Mouse (Mus musculus) forebrain, embryonic 14.5 days (tissue): ENCODE measurements around the gene Slx1b. TPM values are rescaled to one million over a fixed set of nuclear protein-coding genes. Genes with fewer than 3 reads are reported as not detected.
A peak's percentile ranks its signal among the peaks of the same experiment; 100 is the strongest.

ENCODE experiments used
- ATAC-seq: fragments of 200-750 bp; cut with Nextera tagmentation; 2 replicates; pipeline ENCODE4 v1.8.0; 2017; ENCODE audit warnings: mild to moderate bottlenecking, moderate library complexity
- DNase-seq: peaks from one replicate; pipeline ENCODE4 v3.0.0-alpha.2; 2015; ENCODE audit warnings: low spot score
- H3K27ac ChIP-seq: fragments of 300-500 bp; sonication (generic); 2 replicates; pipeline ENCODE4 v1.5.1; 2014; ENCODE audit warnings: low read depth, mild to moderate bottlenecking, control low read depth, low read length, moderate library complexity
- H3K27me3 ChIP-seq: fragments of 300-500 bp; sonication (generic); replicated peaks from 2 replicates; pipeline ENCODE4 v1.6.1; 2014; ENCODE audit warnings: low read length, control low read depth, mixed read lengths; ENCODE audit not compliant: control insufficient read depth, insufficient read depth
- H3K36me3 ChIP-seq: fragments of 300-500 bp; sonication (generic); 2 replicates; pipeline ENCODE4 v1.6.1; 2014; ENCODE audit warnings: low read length, control low read depth; ENCODE audit not compliant: control insufficient read depth, insufficient read depth
- H3K4me1 ChIP-seq: fragments of 300-500 bp; sonication (generic); 2 replicates; pipeline ENCODE4 v1.6.1; 2014; ENCODE audit warnings: antibody characterized with exemption, low read length, control low read depth; ENCODE audit not compliant: control insufficient read depth, insufficient read depth
- H3K4me2 ChIP-seq: fragments of 300-500 bp; sonication (generic); 2 replicates; pipeline ENCODE4 v1.6.1; 2014; ENCODE audit warnings: mild to moderate bottlenecking, control low read depth, low read length
- H3K4me3 ChIP-seq: fragments of 300-500 bp; sonication (generic); 2 replicates; pipeline ENCODE4 v1.5.1; 2014; ENCODE audit warnings: low read depth, low read length, control low read depth
- H3K9ac ChIP-seq: fragments of 300-500 bp; sonication (generic); 2 replicates; pipeline ENCODE4 v1.6.1; 2014; ENCODE audit warnings: mild to moderate bottlenecking, low read length, control low read depth, moderate library complexity
- H3K9me3 ChIP-seq: fragments of 300-500 bp; sonication (generic); replicated peaks from 2 replicates; pipeline ENCODE4 v1.6.1; 2016; ENCODE audit warnings: low read length, control low read depth, mixed read lengths; ENCODE audit not compliant: control insufficient read depth
- WGBS: fragments of 180-500 bp; shearing (Covaris S2); extraction: QIAGEN DNeasy Blood & Tissue Kit; methylation state at CpG from one replicate; pipeline ENCODE4 v1.1.7; 2014; 5-methylcytosine and 5-hydroxymethylcytosine counted together
- polyA plus RNA-seq: library from polyadenylated mRNA; unstranded; fragments of >200 nt; fragmentation: Nextera tagmentation; extraction: Ambion mirVana; gene quantifications from 2 replicates; pipeline ENCODE4 v1.2.1, GENCODE M21; 2014

Gene Slx1b
- polyA plus RNA-seq, 1 experiment from 2014 or later: 8.8 TPM

DNA sequence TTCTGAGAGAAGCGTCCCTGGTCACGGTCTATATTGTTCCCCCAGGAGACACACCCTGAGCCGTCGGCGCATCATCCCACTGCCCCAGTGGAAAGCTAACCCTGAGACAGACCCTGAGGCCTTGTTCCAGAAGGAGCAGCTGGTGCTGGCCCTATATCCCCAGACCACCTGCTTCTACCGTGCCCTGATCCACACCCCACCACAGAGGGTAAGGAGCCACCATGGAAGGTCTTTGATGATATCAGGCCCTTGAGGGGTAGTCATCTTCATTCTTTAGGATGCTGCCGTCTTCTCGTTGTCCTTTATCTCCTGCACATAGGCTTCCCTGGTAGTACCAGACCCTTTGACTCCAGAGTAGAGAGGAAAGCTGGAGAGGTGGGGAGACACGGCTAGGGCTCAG, 23.5 kb downstream of the Slx1b start:
- Histone ChIP-seq H3K36me3 (peaks cover 32% of the 10 kb centered on the region), H3K4me1 (no peaks in the 10 kb centered on the region), H3K9me3 (no peaks in the 10 kb centered on the region), H3K9ac (no peak overlapping the region), H3K4me2 (no peak overlapping the region), H3K27me3 (no peaks in the 10 kb centered on the region), H3K27ac (no peak overlapping the region), H3K4me3 (no peak overlapping the region)
- ATAC-seq (no peak), DNase-seq (no peak)
- WGBS: 94% methylated on average over 9 of the region's 9 CpGs

DNA sequence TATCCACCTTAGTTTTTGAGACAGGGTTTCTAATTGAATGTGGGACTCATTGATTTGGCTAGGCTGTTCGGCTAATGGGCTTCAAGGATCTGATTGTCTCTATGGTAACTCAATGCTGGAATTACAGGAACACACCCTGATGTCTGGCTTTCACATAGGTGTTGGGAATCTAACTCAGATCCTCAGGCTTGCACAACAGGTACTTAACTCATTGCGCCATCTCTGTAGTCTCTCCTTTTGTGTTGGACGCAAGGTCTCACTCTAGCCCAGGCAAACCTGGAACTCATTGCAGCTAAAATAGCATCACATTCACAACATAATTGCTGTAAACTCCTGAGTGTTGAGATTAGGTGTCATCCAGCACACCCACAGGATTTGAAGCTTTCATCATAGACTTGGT, 25.4 kb downstream of the Slx1b start:
- no peak for DNase-seq
- 93% methylated on average over 3 of the region's 3 CpGs for WGBS
- peaks cover 47% of the 10 kb centered on the region for H3K36me3 ChIP-seq

DNA sequence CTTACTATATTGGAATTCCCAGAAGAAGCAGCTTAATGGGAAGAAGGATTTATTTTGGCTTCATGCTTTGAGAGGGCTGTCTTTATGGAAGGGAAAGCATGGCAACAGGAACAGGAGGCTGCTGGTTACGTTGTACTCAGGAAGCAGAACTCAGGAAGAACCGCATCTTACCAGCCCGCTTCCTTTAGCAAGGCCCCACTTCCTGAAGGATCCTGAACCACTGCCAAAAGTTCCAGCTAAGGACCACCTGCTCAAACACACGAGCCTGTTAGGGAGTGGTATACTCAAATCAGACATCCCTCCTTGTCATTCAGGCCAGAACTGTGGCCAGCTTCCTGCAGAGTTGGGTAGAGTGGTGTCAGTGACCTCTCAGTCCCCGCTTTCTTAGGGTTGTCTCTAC, 27.1 kb downstream of the Slx1b start:
- no peak overlapping the region for H3K9ac ChIP-seq
- peaks cover 54% of the 10 kb centered on the region for H3K36me3 ChIP-seq

More for the DNA sequence above, 25.4 kb downstream of the Slx1b start:
- no peak overlapping the region for H3K4me3 ChIP-seq
- H3K4me1 ChIP-seq: no peaks in the 10 kb centered on the region
- H3K27me3 ChIP-seq: no peaks in the 10 kb centered on the region
- H3K9ac ChIP-seq: no peak overlapping the region
- no peaks in the 10 kb centered on the region for H3K9me3 ChIP-seq
- H3K4me2 ChIP-seq: no peak overlapping the region
- no peak for ATAC-seq
- no peak overlapping the region for H3K27ac ChIP-seq

DNA sequence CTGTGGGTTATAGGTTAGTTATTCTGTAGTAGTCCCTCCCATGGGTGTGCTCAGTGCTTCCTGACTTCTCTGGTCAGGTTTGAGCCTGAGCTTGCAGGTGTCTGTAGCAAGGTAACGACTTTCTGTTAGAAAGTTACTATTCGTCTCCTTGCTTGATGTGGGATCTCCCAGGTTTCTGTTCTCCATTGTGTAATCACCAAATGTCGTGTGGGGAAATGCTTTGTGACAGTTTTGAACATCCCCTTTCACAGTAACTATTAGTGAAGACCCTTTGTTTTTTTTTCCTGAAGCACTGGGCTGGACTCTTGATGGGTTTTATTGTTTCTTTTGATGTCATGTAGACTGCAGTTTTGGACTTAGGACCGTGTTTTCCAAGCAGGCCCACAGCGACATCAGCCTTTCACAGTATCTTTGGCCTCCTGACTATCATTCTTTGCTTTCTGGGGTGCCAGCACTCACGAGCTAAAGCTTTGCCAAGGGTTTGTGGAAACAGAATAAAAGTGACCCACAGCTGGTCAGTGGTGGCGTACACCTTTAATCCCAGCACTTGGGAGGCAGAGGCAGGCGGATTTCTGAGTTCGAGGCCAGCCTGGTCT, 28.0 kb downstream of the Slx1b start:
- H3K4me1 ChIP-seq: no peaks in the 10 kb centered on the region
- no peak overlapping the region for H3K4me3 ChIP-seq
- H3K4me2 ChIP-seq: no peak overlapping the region
- H3K36me3 ChIP-seq: peaks cover 53% of the 10 kb centered on the region
- no peaks in the 10 kb centered on the region for H3K9me3 ChIP-seq
- DNase-seq (no peak), ATAC-seq (no peak)
- no peak overlapping the region for H3K27ac ChIP-seq
- no peak overlapping the region for H3K9ac ChIP-seq
- WGBS: 88% methylated on average over 9 of the region's 9 CpGs
- H3K27me3 ChIP-seq: no peaks in the 10 kb centered on the region

More for the DNA sequence above, 27.1 kb downstream of the Slx1b start:
- Histone ChIP-seq H3K4me3 (no peak overlapping the region), H3K4me2 (no peak overlapping the region), H3K9me3 (no peaks in the 10 kb centered on the region), H3K27me3 (no peaks in the 10 kb centered on the region), H3K4me1 (no peaks in the 10 kb centered on the region), H3K27ac (no peak overlapping the region)
- ATAC-seq (no peak), DNase-seq (peak; percentile 17)
- 86% methylated on average over 5 of the region's 5 CpGs for WGBS

DNA sequence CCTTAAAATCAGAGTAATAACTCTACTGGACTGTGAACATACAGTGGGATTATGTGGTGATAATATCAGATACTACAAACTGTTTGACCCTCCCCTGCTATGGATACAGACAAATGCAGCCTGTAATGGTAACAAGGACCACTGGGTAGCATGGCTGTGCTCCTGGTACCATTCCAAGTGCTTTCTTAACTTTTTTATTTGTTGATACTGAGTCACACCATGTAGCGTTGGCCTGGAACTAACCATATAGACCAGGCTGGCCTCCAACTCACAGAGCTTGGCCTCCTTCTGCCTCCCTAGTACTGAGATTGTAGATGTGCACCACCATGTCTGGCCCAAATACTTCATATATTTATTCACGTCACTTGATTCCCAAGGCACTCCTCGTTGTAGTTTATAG, 30.3 kb downstream of the Slx1b start:
- no peak overlapping the region for H3K9ac ChIP-seq
- H3K27ac ChIP-seq: no peak overlapping the region
- H3K4me3 ChIP-seq: no peak overlapping the region
- no peaks in the 10 kb centered on the region for H3K4me1 ChIP-seq
- no peaks in the 10 kb centered on the region for H3K27me3 ChIP-seq
- H3K9me3 ChIP-seq: no peaks in the 10 kb centered on the region
- ATAC-seq (no peak), DNase-seq (no peak)
- WGBS: 93% methylated on average over 3 of the region's 3 CpGs
- H3K36me3 ChIP-seq: peaks cover 44% of the 10 kb centered on the region
- no peak overlapping the region for H3K4me2 ChIP-seq

DNA sequence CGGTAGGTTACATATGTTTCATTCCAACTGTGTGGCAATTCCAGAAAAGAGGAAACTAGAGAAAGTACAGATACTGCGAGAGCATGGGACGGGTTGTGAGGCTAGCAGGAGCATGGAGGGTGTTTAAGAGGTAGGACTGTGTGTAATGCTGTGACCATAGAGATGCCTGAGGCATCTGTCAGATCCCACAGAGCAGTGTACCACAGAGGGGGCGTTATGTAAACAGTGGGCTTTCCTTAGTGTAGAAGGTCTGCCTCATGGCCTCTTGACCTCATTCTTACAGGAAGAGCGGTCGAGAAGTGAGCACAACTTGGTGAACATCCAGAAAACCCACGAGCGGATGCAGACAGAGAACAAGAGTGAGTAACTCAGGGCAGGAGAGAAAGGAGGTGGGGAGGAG, 31.9 kb downstream of the Slx1b start:
- Histone ChIP-seq H3K27ac (no peak overlapping the region), H3K4me2 (no peak overlapping the region), H3K9me3 (no peaks in the 10 kb centered on the region), H3K4me1 (no peaks in the 10 kb centered on the region), H3K36me3 (peaks cover 44% of the 10 kb centered on the region), H3K27me3 (no peaks in the 10 kb centered on the region), H3K4me3 (no peak overlapping the region), H3K9ac (no peak overlapping the region)
- DNase-seq: no peak
- ATAC-seq: no peak
- 88% methylated on average over 8 of the region's 8 CpGs for WGBS

DNA sequence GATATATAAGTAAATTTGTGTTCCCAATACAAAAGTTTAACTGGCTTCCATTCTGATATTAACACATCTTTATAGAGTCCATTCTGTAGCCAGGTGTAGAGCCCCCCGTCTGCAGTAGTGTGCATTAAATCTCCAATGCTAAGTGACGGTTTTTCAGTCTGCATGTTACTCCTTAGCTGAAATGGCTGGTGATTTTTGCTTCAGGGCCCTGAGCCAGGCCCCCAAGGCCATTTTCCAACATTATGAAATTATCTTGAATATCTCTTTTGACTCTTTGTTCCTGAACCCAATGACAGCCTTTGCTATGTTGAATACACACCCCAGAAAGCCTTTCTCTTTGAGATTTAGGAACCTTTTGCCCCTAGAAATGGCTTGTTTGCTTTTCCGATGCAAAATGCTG, 35.8 kb downstream of the Slx1b start:
- Histone ChIP-seq H3K27ac (no peak overlapping the region), H3K36me3 (peaks cover 24% of the 10 kb centered on the region), H3K27me3 (no peaks in the 10 kb centered on the region), H3K4me1 (no peaks in the 10 kb centered on the region), H3K4me3 (no peak overlapping the region), H3K9me3 (no peaks in the 10 kb centered on the region), H3K4me2 (no peak overlapping the region), H3K9ac (no peak overlapping the region)
- ATAC-seq (no peak), DNase-seq (no peak)
- 86% methylated on average over 3 of the region's 3 CpGs for WGBS

DNA sequence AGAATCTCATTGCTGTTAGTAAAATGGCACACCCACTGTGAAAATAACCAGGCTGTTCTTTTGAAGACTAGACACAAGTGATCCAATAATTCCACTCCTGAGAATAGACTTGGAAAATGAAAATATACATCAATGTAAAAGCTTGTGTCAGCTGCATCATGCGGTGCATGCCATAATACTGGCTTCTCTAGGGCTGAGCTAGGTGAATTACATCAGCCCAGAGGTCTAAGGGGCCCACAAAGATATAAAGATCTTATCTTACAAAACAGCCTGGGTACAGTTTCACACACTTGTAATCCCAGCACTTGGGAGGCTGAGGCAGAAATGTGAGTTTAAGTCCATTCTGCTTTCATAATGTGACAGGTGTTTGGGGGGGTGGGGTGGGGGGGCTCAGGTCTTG, 38.1 kb downstream of the Slx1b start:
- H3K9ac ChIP-seq: no peak overlapping the region

DNA sequence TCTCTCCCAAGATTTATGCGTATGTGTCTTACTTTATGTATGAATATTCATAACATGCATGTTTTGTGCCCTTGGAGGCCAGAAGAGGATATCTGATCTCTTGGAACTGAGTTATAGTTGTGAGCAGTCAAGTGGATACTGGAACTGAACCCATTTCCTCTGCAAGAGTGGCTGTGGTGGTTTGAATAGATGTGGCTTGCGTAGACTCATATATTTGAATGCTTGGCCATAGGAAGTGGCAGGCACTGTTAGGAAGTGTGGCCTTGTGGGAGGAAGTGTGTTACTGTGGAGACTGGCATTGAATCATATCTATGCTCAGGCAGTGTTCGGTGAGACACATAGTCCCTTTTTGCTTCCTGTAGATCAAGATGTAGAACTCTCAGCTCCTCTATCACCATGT, 39.9 kb downstream of the Slx1b start:
- WGBS: 95% methylated on average over 3 of the region's 3 CpGs

More for the DNA sequence above, 38.1 kb downstream of the Slx1b start:
- Histone ChIP-seq H3K4me1 (no peaks in the 10 kb centered on the region), H3K9me3 (no peaks in the 10 kb centered on the region), H3K36me3 (peaks cover 8% of the 10 kb centered on the region), H3K4me2 (no peak overlapping the region), H3K27ac (no peak overlapping the region), H3K4me3 (no peak overlapping the region), H3K27me3 (no peaks in the 10 kb centered on the region)
- 97% methylated on average over 1 of the region's 1 CpGs for WGBS
- no peak for DNase-seq
- ATAC-seq: no peak

More for the DNA sequence above, 39.9 kb downstream of the Slx1b start:
- Histone ChIP-seq H3K9me3 (no peaks in the 10 kb centered on the region), H3K4me1 (no peaks in the 10 kb centered on the region), H3K9ac (no peak overlapping the region), H3K4me3 (no peak overlapping the region), H3K27ac (no peak overlapping the region), H3K27me3 (no peaks in the 10 kb centered on the region), H3K4me2 (no peak overlapping the region), H3K36me3 (no peaks in the 10 kb centered on the region)
- DNase-seq (no peak), ATAC-seq (no peak)
